Mouse (Mus musculus) cortical plate, adult 2 months (tissue): ENCODE data around the gene Itih3. TPM values are rescaled to one million over a fixed set of nuclear protein-coding genes. Genes with fewer than 3 reads are reported as not detected.

Source experiments
- H3K27ac ChIP-seq: fragments of 200-500 bp; 2 replicates; pipeline ENCODE4 v1.5.1; 2012; ENCODE audit warnings: low read length, control low read depth, inconsistent platforms; ENCODE audit not compliant: insufficient read depth
- H3K4me1 ChIP-seq: fragments of 200-500 bp; 2 replicates; pipeline ENCODE4 v1.6.1; 2011; ENCODE audit warnings: low read length; ENCODE audit not compliant: control insufficient read depth, insufficient read depth
- H3K4me3 ChIP-seq: fragments of 200-500 bp; 2 replicates; pipeline ENCODE4 v1.5.1; 2011; ENCODE audit warnings: mild to moderate bottlenecking, low read length, control low read depth; ENCODE audit not compliant: insufficient read depth
- CTCF ChIP-seq: fragments of 200-500 bp; IDR thresholded peaks from 2 replicates; pipeline ENCODE4 v1.5.1; 2011; ENCODE audit warnings: mild to moderate bottlenecking, control low read depth, low read length; ENCODE audit not compliant: insufficient read depth; ENCODE audit errors: extremely low read depth
- POLR2A ChIP-seq: fragments of 200-500 bp; IDR thresholded peaks from 2 replicates; pipeline ENCODE4 v1.6.1; 2011; ENCODE audit warnings: mild to moderate bottlenecking, low read length, control low read depth; ENCODE audit not compliant: insufficient read depth; ENCODE audit errors: extremely low read depth
- polyA plus RNA-seq: library from polyadenylated mRNA; depleted of rRNA; stranded (reverse); fragments of >200 nt; gene quantifications from 2 replicates; pipeline ENCODE4 v1.2.3, GENCODE M21; 2012

The Itih3 gene
- polyA plus RNA-seq, 1 experiment = 33.5 TPM

DNA sequence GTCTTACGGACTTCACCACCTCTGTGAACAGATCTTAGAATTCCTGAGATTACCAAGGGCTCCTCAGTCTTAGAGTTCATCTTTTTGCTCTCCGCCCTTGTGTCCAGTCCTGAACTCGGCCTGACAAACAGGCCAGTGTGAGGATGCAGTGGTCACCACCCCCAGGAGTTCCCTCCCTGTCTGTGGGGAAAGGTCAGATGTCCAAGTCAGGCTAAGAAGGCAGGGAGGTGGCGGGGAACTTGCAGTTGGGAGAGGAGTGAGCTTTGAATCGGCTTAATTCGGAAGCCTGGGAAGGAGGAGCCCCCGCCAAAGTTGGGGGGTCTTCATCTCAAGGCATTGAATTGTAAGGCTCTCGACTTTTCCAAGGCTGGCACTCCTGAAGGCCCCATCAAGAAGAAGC is 43.3 kb downstream of the Itih3 start:
- peaks cover 2% of the 10 kb centered on the region; the same call in 1 of the 2 replicates for H3K4me1 ChIP-seq
- TF ChIP-seq CTCF = no peak
- no peak for TF ChIP-seq POLR2A

DNA sequence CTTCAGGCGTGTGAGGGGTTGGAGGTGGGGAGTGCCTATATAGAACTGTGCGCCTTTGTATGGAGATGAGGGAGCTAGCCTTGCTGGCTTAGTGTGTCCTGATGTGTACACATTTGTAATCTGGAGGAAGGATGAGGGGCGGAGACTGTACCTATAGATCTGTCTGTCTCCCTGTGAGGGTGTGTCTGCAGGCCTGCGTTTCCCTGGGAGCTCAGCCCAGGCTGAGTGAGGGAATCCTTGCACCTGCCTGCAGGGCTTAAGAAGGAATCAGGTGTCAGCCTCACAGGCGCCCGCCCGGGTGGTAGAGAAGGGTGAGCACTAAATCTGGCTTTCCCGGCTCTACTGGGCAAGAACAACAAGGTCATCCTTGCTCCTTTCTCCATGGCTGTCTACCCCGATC is 43.8 kb downstream of the Itih3 start:
- no peak overlapping the region for H3K27ac ChIP-seq
- TF ChIP-seq POLR2A = no peak
- TF ChIP-seq CTCF = no peak
- H3K4me3 ChIP-seq = no peak overlapping the region
- H3K4me1 ChIP-seq = peaks cover 2% of the 10 kb centered on the region; the same call in 1 of the 2 replicates

More for the DNA sequence above, 43.3 kb downstream of the Itih3 start:
- Histone ChIP-seq H3K4me3 (no peak overlapping the region), H3K27ac (no peak overlapping the region)

DNA sequence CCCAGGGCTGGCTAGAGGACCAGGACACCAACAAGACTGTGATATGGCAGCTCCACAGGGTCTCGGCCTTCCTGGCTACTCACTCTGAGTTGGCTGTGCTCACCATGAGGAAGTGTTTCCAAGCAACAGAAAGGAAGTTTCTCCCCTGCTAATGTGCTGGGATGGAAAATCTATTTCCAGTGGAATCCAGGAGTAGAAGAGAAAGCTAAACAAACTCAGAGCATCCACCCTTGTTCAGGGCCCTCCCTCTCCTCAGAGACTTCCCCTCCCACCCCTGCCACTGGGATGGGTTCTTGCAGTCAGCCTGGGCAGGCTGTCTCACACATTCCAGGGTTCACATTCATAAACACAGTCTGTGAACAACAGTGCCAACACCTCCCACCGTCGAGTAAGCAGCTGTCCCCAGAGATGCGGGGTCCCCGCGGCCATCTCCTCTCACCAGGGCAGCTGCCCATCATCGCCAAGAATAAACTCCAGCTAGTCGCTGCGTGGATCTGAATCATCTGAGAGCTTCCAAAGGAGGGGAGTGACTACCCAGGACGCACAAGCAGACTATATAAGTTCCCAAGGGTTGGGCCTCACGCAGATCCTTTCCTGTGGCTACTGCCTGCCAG is 44.5 kb downstream of the Itih3 start, which contains the start of gene Mustn1:
Gene Mustn1, plus strand, starts transcription at position 243 of the 614 bp plus-strand sequence.
- Histone ChIP-seq H3K4me1 (peaks cover 2% of the 10 kb centered on the region; the same call in 1 of the 2 replicates), H3K27ac (no peak within 1 kb of the TSS), H3K4me3 (no peak within 1 kb of the TSS)
- no peak for TF ChIP-seq POLR2A
- no peak for TF ChIP-seq CTCF

DNA sequence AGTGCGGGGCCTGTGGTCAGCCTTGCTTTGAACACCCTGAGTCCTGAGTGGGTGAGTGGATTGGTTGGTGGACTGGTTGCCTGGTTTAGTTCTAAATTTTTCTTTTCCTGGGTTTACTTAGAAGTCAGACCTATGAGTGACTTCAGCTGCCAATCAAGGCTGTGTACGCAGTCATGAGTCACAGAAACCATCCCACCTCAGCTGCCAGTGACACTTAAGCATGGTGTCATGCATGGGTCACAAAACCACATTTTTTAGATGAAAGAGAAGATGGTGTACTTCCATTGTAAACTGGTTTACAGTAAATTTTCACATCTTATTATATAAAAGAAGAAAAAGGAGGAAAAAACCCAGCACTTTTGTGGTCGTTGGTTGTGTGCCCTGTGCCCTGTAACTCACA is 45.7 kb downstream of the Itih3 start:
- TF ChIP-seq CTCF = no peak
- no peak for TF ChIP-seq POLR2A

DNA sequence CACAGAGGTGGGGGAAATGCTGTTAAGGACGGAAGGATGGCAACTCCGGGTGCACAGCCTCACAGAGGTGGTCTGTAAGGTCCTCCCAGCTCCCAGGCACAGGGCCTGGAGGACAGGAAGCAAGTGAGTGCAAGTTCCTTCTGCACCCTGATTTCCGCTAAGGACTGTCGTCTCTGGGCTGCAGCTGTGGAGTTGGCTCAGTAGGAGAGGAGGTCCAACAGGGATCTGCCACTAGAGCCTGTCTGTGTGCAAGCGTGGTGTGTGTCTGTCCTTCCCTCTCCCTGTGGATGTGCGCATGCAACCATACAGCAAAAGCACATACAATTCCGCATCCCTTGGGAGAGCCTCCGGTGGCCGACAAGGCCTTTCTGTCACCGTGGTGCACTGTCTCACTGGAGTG is 47.1 kb downstream of the Itih3 start:
- Histone ChIP-seq H3K4me3 (no peak overlapping the region), H3K4me1 (peaks cover 2% of the 10 kb centered on the region; the same call in 1 of the 2 replicates), H3K27ac (no peak overlapping the region)
- TF ChIP-seq CTCF = no peak
- no peak for TF ChIP-seq POLR2A

More for the DNA sequence above, 45.7 kb downstream of the Itih3 start:
- no peak overlapping the region for H3K4me3 ChIP-seq
- H3K27ac ChIP-seq = no peak overlapping the region
- H3K4me1 ChIP-seq = peaks cover 2% of the 10 kb centered on the region; the same call in 1 of the 2 replicates

DNA sequence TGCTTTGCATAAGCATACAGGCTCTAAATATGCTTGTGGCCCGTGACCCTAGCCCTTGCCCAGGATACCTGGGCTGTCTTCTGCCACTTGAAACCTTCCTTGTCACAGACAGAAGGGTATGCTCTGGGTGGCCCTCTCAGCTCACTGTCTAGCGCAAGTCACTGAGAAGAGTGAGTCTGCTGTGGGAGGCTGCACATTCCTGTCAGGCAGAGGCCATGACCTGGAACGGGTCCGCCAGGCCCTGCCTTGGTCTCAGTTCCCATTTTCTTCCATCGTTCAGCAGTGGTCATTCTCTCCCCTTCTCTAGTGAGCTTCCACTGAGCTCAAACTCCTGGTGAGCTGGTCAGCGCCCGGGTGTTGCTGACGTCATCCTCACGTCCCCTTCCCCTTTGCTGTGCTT is 47.6 kb downstream of the Itih3 start:
- Histone ChIP-seq H3K27ac (no peak overlapping the region), H3K4me1 (peaks cover 2% of the 10 kb centered on the region; the same call in 1 of the 2 replicates), H3K4me3 (no peak overlapping the region)
- TF ChIP-seq CTCF (no peak), POLR2A (no peak)

DNA sequence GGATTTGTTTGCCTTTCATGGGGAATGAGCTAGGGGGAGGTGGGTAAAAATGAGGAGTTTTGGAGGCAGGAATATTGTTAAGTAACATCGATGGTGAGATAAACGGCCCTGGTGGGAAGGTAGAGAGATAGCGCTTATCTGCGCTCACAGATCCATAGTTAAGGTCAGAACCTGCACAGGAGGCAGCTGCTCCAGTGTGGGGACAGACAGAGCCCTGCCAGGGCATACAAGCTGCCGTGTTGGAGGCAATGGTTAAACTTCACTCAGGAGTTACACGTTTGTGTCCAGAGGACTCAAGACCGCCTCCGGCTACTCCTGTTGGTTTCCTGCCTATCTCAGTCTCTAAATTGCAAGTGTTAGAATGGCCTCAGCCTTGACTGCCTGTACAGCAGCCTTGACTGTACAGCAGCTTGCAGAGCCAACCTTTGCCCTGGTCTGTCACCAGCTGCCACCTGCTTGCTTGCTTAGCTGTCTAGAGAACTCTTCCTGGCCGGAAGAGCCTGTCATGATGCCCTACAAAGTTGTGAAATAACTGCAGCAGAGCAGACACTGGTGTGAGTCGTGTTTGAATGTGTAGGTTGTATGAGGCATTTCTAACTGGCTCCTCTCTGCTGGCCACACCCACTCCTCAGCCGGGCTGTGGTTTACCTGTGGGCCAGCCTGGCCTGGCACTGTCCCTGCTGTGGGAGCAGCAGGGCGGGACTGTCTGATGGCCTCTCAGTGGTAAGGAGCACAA is 48.3 kb downstream of the Itih3 start:
- Histone ChIP-seq H3K4me1 (peaks cover 5% of the 10 kb centered on the region; the same call in 1 of the 2 replicates), H3K27ac (no peak overlapping the region), H3K4me3 (no peak overlapping the region)
- TF ChIP-seq CTCF (no peak), POLR2A (no peak)

DNA sequence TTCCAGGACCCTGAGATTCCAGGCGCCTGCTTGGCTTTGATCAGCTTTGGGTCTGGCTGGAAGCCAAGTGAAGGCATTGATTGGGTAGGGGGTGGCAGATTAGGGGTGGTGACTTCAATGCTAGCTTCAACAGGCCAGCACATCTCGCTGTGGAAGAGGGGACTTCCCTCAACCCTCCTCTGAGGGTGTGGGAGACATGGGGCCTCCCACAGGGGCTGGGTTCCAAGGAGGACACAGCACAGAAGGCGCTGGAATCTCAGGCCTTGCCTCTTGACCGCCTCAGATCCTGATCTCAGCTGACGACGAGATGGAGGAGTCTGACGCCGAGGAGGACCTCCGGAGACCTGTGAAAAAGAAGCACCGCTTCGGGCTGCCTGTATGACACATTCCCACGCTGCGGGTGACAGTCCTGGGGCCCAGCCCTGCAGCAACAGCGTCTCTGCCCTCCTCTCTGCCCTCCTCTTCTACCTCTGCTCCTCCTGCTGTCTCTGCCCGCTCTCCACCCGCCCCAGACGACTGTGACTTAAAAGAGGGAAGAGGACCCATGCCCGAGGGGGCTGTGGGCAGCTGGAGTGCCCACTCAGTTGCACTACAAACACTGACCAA is 49.4 kb downstream of the Itih3 start:
- no peak overlapping the region for H3K4me3 ChIP-seq
- H3K4me1 ChIP-seq = peaks cover 6% of the 10 kb centered on the region; the same call in 1 of the 2 replicates
- H3K27ac ChIP-seq = no peak overlapping the region
- TF ChIP-seq CTCF (no peak), POLR2A (no peak)

DNA sequence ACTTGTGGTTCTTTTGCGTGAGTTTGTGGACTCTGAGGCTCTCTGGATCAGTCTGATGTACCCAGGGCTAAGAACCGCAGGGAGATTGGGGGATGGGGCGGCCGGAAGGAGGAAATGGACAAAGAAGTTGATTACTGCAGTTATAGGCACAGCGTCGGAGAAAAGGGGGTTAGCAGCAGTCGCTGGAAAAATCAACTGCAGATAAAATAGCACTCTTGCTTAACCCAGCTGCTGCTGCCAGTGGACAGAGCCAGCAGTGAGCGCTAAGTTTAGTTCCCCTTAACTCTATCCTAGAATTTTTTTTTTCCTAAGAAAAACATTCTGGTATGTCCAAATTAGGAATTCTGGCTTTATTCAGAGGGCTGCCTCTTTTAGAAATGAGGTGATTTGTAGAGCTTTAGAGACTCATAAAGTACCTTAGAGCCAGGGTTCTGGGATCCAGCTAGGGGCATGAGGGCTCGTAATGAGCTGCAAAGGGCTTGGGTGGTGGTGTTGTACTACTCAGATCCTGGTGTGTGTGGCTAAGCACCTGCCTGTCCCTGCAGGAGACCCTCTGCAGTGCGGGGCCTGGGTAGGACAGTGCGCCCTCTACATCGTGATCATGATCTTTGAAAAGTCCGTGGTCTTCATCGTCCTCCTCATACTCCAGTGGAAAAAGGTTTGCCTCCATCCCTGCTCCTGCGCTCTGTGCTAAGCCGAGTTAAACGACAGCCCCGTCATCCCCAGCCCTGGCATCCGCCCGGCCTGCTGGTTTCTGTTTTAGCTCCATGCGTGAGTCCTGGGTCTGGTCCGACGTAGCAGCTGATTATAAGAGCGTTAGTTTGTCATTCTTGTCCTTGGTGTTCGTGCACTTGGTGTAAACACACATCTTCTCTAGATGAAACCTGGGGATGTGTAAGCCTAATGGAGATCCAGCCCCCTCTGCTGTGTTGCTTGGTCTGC is 53.1 kb downstream of the Itih3 start:
- no peak for TF ChIP-seq CTCF
- no peak for TF ChIP-seq POLR2A
- H3K27ac ChIP-seq = peak overlapping the region; percentile 55
- H3K4me1 ChIP-seq = peaks cover 6% of the 10 kb centered on the region; the same call in 1 of the 2 replicates
- no peak overlapping the region for H3K4me3 ChIP-seq
